Mouse (Mus musculus): ENCODE measurements around the gene Samd3.

Gene Samd3

DNA sequence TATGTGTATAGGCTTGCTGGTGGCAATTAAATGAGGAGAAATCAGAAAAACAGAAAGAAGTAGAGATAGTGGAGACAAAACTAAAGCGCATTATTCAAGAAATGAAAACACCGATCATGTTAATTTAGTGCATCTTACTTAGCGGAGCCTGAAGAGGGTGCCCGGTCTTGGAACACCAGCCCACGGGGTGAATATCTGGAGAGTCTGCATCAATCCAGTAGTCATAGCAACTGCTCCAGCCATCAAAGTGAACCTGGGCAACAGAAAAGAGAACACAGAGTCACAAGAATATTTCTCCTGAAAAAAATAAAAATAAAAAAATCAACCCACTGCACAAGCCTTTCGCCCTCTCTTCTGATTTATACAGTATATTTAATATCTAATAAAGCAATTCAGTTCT, 74.0 kb downstream of the Samd3 start:
- DNase-seq, result no peak

DNA sequence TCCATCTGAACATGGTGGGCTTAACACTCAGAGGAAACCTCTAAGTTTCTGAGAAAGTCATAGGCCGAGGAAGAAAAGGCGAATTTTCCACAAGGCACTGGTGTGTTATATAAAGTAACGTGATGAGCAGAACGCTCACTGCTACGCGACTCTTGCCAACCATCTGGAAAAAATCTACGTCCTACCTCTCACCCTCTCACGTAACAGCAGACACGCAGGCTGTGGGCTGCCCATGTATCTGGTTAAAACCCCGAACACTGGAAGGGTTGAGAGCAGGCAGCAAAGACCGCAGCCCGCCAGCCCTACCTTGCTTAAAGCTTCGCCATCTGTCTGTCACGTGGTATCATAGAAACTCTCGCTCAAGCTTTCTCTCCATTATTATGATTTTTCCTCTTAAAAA, 84.8 kb downstream of the Samd3 start:
- DNase-seq, result no peak

- no peak for DNase-seq
These were observed 91.2 kb downstream of the Samd3 start for GRCm38 (mm10) chr10:26320679-26321078.

All from kidney, postnatal 36 days (tissue).